Mouse (Mus musculus) thymus, postnatal 25 days (tissue): ENCODE measurements around the gene Cdc25b.

Source experiments
- DNase-seq: peaks from one replicate; pipeline ENCODE4 v3.0.0; 2022

Gene Cdc25b

GRCm38 (mm10) chr2:131232558-131232957, 45.8 kb downstream of the Cdc25b start:
- peak; percentile 7 for DNase-seq

GRCm38 (mm10) chr2:131233307-131234126, 46.8 kb downstream of the Cdc25b start, which contains the start of gene Mavs:
Gene Mavs, plus strand, starts transcription at chr2:131234063.
- DNase-seq, result peak; percentile 93

GRCm38 (mm10) chr2:131234127-131234650, 47.4 kb downstream of the Cdc25b start:
- DNase-seq, result no peak

GRCm38 (mm10) chr2:131234970-131235635, 48.4 kb downstream of the Cdc25b start:
- peak; percentile 8 for DNase-seq

DNA sequence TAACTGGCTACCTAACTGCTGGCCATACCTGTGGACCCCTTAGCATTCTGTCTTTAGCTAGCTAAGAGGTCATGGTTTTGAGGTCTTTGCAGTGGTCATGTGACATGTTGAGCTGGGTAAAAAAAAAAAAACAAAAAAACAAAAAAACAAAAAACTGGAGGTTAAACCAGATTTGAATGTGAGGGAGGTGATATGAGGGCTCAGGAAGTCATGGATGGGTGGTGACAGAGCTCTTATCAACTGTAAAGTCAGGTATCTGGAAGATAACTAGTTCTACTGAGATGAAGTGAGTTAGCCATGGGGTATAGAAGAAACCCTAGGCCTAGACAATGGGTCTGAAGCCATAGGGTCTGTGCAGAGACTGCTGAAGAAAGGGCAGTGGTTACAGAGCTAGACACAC, 55.4 kb downstream of the Cdc25b start:
- DNase-seq, result no peak

GRCm38 (mm10) chr2:131242929-131243328, 56.2 kb downstream of the Cdc25b start:
- DNase-seq, result no peak
